Mouse (Mus musculus) heart, postnatal 14 days (tissue): ENCODE data around the gene Pinlyp. TPM values are rescaled to one million over a fixed set of nuclear protein-coding genes. Genes with fewer than 3 reads are reported as not detected.
A peak's percentile ranks its signal among the peaks of the same experiment; 100 is the strongest.

ENCODE experiments used
- DNase-seq, 2 experiments: peaks; one replicate each; pipeline ENCODE4 v3.0.0; 2021 to 2022
- intact Hi-C: fragments of 180-260 bp; cut with DNase I; formaldehyde crosslinking; loops from one replicate; pipeline ENCODE4 v1.15.1; 2025
- total RNA-seq, 2 experiments: library from RNA; stranded (reverse); gene quantifications; 2 replicates each; pipeline ENCODE4 v1.2.3; 2021

The Pinlyp gene
- total RNA-seq, 2 experiments from 2014 or later: not detected

GRCm38 (mm10) chr7:24564607-24565265 lies 18.8 kb upstream of the Pinlyp start:
- peak; percentile 70 to 87 for DNase-seq
- intact Hi-C loops: loop anchor here (2.0 kb wide), 1 partner anchor 92 kb away; no protein-coding TSS in a partner anchor

GRCm38 (mm10) chr7:24563837-24564206 lies 17.9 kb upstream of the Pinlyp start:
- intact Hi-C loops: loop anchor here (2.0 kb wide), 1 partner anchor 91 kb away; no protein-coding TSS in a partner anchor
- DNase-seq: no peak

- DNase-seq: no peak
- intact Hi-C loops: no loop called here
Measured at GRCm38 (mm10) chr7:24563191-24563836, 17.4 kb upstream of the Pinlyp start.

- intact Hi-C loops: no loop called here
- no peak for DNase-seq
Measured at GRCm38 (mm10) chr7:24561450-24561849, 15.5 kb upstream of the Pinlyp start.

- intact Hi-C loops: no loop called here
- no peak for DNase-seq
Measured at GRCm38 (mm10) chr7:24555786-24556185, 9.9 kb upstream of the Pinlyp start.

GRCm38 (mm10) chr7:24551985-24552759 lies 6.3 kb upstream of the Pinlyp start:
- DNase-seq: no peak
- intact Hi-C loops: no loop called here

GRCm38 (mm10) chr7:24547534-24548036 lies 1.7 kb upstream of the Pinlyp start:
- DNase-seq: no peak
- intact Hi-C loops: loop anchor here (1.0 to 5.0 kb wide), 2 partner anchors 17 to 45 kb away; partner anchors contain the start of gene Irgq

GRCm38 (mm10) chr7:24546634-24547389 lies 894 bp upstream of the Pinlyp start:
- DNase-seq: peak; percentile 99
- intact Hi-C loops: loop anchor here (1.0 to 5.0 kb wide), 2 partner anchors 17 to 45 kb away; partner anchors contain the start of gene Irgq

- DNase-seq: no peak
- intact Hi-C loops: no loop called here
Measured at GRCm38 (mm10) chr7:24544506-24544905, 1.4 kb downstream of the Pinlyp start.

- intact Hi-C loops: no loop called here
- DNase-seq: no peak
Measured at GRCm38 (mm10) chr7:24539686-24540085, 6.2 kb downstream of the Pinlyp start.

- no peak for DNase-seq
- intact Hi-C loops: no loop called here
Measured at GRCm38 (mm10) chr7:24538701-24539100, 7.2 kb downstream of the Pinlyp start.

- peak in 1 of 2 experiments; percentile 45 for DNase-seq
- intact Hi-C loops: no loop called here
Measured at GRCm38 (mm10) chr7:24538154-24538553, 7.8 kb downstream of the Pinlyp start.

GRCm38 (mm10) chr7:24537591-24537990 lies 8.3 kb downstream of the Pinlyp start:
- intact Hi-C loops: no loop called here
- no peak for DNase-seq

- intact Hi-C loops: no loop called here
- no peak for DNase-seq
Measured at GRCm38 (mm10) chr7:24537081-24537480, 8.8 kb downstream of the Pinlyp start.

GRCm38 (mm10) chr7:24534301-24534700 lies 11.6 kb downstream of the Pinlyp start:
- no peak for DNase-seq
- intact Hi-C loops: no loop called here

GRCm38 (mm10) chr7:24533806-24534205 lies 12.1 kb downstream of the Pinlyp start:
- intact Hi-C loops: no loop called here

GRCm38 (mm10) chr7:24533031-24533571 lies 12.8 kb downstream of the Pinlyp start:
- DNase-seq: no peak
- intact Hi-C loops: no loop called here

More at GRCm38 (mm10) chr7:24533806-24534205, 12.1 kb downstream of the Pinlyp start:
- no peak for DNase-seq

GRCm38 (mm10) chr7:24531211-24531971 lies 14.5 kb downstream of the Pinlyp start:
- peak; percentile 74 to 83 for DNase-seq
- intact Hi-C loops: no loop called here
